Mouse (Mus musculus): Measurements from ENCODE around the gene Ros1.

Gene Ros1

DNA sequence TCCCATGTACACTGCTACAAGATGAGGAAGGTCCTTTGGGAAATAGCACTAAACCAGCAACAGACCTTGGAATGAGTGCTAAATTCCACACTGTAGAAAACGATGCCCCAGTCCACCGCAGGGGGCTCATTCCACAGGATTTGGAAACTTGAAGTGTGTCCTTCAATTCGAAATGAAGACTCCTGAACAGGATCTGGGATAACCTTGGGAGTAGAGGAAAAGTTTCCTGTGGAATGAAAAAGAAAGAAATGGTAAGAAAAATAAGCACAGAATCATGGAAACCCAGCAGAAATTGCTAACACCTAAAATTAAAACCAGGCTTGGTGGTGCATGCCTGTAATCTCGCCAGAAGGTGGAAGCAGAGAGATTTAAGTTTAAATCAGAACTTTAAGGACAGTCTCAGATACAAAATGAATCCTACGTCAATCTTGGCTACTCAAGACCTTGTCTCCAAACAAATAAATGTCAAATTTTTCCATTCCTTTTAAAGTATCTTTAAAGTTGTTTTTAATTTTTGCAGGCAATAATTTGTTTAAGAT lies 66.1 kb downstream of the Ros1 start:
- no peaks in the 10 kb centered on the region for H3K36me3 ChIP-seq (ENCODE audit: insufficient read depth, low read length)
- H3K4me1 ChIP-seq (replicated peaks; ENCODE audit: low read depth, low read length): no peaks in the 10 kb centered on the region
- no peaks in the 10 kb centered on the region for H3K27me3 ChIP-seq (ENCODE audit: insufficient read depth, low read length)
- peak; percentile 23 for TF ChIP-seq CTCF (conservative IDR thresholded peaks at IDR 0.05; ENCODE audit: low read length)
- no peak for TF ChIP-seq POU5F1 (IDR thresholded peaks at IDR 0.05; ENCODE audit: borderline replicate concordance, low read length)
- no peak overlapping the region for H3K4me3 ChIP-seq (replicated peaks; ENCODE audit: low read length)
- no peaks in the 10 kb centered on the region for H3K9me3 ChIP-seq (ENCODE audit: low read length)

DNA sequence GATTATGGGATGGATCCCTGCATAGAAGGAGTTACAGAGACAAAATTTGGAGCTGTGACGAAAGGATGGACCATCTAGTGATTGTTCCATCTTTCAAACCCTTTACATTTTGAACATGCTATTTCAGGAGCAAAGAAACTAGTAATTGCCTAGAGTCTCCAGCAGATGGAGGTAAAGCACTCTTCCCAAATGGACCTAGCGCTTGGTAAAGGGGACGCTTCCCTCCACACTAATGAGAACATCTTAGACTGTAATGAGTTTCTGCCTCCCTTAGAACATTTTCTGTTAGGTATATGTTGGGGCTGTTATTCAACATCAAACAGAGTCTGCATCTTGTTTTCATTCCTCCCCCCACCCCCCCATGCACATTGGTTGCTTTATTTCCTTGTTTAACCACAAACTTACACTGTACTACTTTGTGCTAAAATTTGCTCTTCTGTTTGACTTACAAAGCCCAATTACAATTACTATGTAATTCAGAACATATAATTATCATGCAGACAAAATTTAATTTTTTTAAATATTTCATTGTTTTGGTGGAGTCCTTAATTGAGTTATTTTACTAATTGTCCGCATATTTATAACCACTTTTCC lies 88.8 kb downstream of the Ros1 start:
- H3K4me1 ChIP-seq (replicated peaks; ENCODE audit: low read depth, low read length): no peaks in the 10 kb centered on the region
- TF ChIP-seq POU5F1 (IDR thresholded peaks at IDR 0.05; ENCODE audit: borderline replicate concordance, low read length) (no peak), CTCF (conservative IDR thresholded peaks at IDR 0.05; ENCODE audit: low read length) (peak; percentile 59), NANOG (IDR thresholded peaks at IDR 0.05; ENCODE audit: borderline replicate concordance, low read length) (no peak)
- H3K4me3 ChIP-seq (replicated peaks; ENCODE audit: low read length): no peak overlapping the region

DNA sequence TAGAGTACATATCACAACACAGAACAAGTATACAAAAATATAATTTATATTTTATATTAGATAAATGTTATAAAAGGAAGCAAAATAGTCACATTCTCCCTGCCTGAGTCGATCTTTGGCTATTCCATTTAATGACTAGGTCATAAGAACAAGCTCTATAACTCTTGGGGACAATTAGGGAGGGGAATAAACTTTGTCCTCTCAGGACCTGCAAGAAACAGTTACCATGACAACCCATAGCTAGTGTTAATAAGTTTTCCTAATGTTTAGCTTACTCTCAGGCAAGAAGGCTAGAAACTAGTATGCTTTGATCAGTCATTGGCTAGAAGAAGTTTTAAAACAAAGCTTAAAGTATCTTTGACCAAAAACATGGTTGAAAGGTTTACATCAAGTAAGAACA lies 93.8 kb downstream of the Ros1 start:
- Histone ChIP-seq H3K27me3 (ENCODE audit: insufficient read depth, low read length) (no peaks in the 10 kb centered on the region), H3K4me3 (replicated peaks; ENCODE audit: low read length) (no peak overlapping the region), H3K36me3 (ENCODE audit: insufficient read depth, low read length) (no peaks in the 10 kb centered on the region), H3K4me1 (replicated peaks; ENCODE audit: low read depth, low read length) (no peaks in the 10 kb centered on the region), H3K9me3 (ENCODE audit: low read length) (no peaks in the 10 kb centered on the region)
- no peak for TF ChIP-seq POU5F1 (IDR thresholded peaks at IDR 0.05; ENCODE audit: borderline replicate concordance, low read length)
- TF ChIP-seq CTCF (conservative IDR thresholded peaks at IDR 0.05; ENCODE audit: low read length): no peak
- no peak for TF ChIP-seq NANOG (IDR thresholded peaks at IDR 0.05; ENCODE audit: borderline replicate concordance, low read length)

More for the DNA sequence above, 88.8 kb downstream of the Ros1 start:
- Histone ChIP-seq H3K27me3 (ENCODE audit: insufficient read depth, low read length) (no peaks in the 10 kb centered on the region), H3K36me3 (ENCODE audit: insufficient read depth, low read length) (no peaks in the 10 kb centered on the region), H3K9me3 (ENCODE audit: low read length) (no peaks in the 10 kb centered on the region)

DNA sequence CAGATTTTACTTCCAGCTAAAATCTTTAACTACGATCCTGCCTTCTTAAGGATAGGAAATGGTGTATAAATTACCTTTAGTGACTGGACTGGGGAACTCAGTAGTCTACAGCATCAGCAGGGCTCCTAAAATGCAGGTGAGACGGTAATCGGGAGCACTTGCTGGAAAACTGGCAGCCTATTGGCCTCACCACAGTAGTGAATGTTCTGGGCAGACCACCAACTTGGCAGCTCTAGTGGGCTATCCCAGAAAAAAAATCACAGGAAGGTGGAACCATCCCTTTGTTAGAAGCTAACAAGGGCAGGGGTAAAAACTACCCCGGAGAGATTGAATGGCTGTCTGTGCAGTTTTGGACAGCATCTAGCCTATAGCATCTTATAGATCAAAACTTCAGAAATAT lies 102.9 kb downstream of the Ros1 start:
- Histone ChIP-seq H3K4me3 (replicated peaks; ENCODE audit: low read length) (no peak overlapping the region), H3K9me3 (ENCODE audit: low read length) (no peaks in the 10 kb centered on the region), H3K27me3 (ENCODE audit: insufficient read depth, low read length) (no peaks in the 10 kb centered on the region), H3K36me3 (ENCODE audit: insufficient read depth, low read length) (no peaks in the 10 kb centered on the region), H3K4me1 (replicated peaks; ENCODE audit: low read depth, low read length) (no peaks in the 10 kb centered on the region)
- TF ChIP-seq POU5F1 (IDR thresholded peaks at IDR 0.05; ENCODE audit: borderline replicate concordance, low read length) (no peak), NANOG (IDR thresholded peaks at IDR 0.05; ENCODE audit: borderline replicate concordance, low read length) (no peak), CTCF (conservative IDR thresholded peaks at IDR 0.05; ENCODE audit: low read length) (no peak)

DNA sequence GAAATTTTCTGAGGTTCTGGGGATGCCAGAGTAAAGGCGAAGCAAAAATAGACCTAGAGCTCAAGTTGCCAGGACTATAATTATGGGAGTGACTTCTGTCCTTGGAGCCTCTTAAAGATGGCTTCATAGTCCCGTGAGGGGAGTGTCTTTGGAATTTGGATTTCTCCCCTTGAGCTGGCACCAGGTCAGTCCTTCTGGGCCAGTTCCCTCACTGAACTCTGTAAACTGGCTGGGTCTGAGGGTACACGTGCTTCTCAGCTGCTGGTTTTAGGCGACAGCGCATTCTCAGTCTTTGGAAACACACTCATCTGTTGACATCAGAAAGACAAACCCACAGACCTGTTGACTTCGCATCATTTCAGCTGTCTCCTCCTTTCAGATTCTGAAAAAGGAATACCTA lies 108.4 kb downstream of the Ros1 start:
- Histone ChIP-seq H3K4me1 (replicated peaks; ENCODE audit: low read depth, low read length) (no peaks in the 10 kb centered on the region), H3K27me3 (ENCODE audit: insufficient read depth, low read length) (no peaks in the 10 kb centered on the region), H3K4me3 (replicated peaks; ENCODE audit: low read length) (no peak overlapping the region), H3K36me3 (ENCODE audit: insufficient read depth, low read length) (no peaks in the 10 kb centered on the region), H3K9me3 (ENCODE audit: low read length) (no peaks in the 10 kb centered on the region)
- TF ChIP-seq NANOG (IDR thresholded peaks at IDR 0.05; ENCODE audit: borderline replicate concordance, low read length) (no peak), CTCF (conservative IDR thresholded peaks at IDR 0.05; ENCODE audit: low read length) (no peak), POU5F1 (IDR thresholded peaks at IDR 0.05; ENCODE audit: borderline replicate concordance, low read length) (no peak)

DNA sequence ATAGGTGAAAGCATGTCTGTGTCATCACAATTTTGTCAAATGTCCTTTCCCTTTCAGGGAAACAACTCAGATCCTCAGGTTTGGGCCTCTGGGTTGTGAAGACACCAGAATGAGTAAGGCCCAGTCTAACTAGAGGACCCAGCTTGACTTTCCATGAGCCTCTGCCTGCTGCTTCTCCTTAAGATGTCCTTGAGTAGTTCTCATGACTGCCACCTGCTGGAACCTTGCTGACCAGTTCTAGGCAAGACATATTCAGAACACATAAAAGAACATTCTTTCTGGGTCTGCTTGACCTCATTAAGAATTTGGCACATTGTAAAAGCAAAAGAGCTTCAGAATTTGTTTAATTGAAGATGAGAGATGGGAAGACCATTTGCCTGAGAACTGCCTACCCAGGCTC lies 122.6 kb downstream of the Ros1 start:
- Histone ChIP-seq H3K36me3 (ENCODE audit: insufficient read depth, low read length) (no peaks in the 10 kb centered on the region), H3K9me3 (ENCODE audit: low read length) (no peaks in the 10 kb centered on the region), H3K4me3 (replicated peaks; ENCODE audit: low read length) (no peak overlapping the region), H3K27me3 (ENCODE audit: insufficient read depth, low read length) (no peaks in the 10 kb centered on the region), H3K4me1 (replicated peaks; ENCODE audit: low read depth, low read length) (no peaks in the 10 kb centered on the region)
- TF ChIP-seq CTCF (conservative IDR thresholded peaks at IDR 0.05; ENCODE audit: low read length): peak; percentile 32
- no peak for TF ChIP-seq POU5F1 (IDR thresholded peaks at IDR 0.05; ENCODE audit: borderline replicate concordance, low read length)

DNA sequence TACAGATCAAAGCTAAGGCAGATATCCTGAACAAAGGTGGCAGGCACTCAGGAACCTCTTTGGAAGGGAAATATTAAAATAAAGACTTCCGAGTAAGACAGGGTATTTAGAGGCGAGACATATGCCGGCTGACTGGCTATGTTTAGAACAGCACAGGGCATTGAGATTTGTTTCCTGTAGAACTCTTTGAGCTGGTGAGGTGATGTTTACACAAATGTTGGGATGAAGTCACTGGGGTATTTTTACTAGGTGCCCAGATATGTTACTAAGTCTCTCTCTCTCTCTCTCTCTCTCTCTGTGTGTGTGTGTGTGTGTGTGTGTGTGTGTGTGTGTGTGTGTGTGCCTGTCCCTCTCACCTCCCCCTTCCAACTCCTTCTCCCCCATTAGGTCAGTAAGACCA lies 146.8 kb downstream of the Ros1 start:
- Histone ChIP-seq H3K9me3 (ENCODE audit: low read length) (no peaks in the 10 kb centered on the region), H3K4me3 (replicated peaks; ENCODE audit: low read length) (no peak overlapping the region), H3K36me3 (ENCODE audit: insufficient read depth, low read length) (no peaks in the 10 kb centered on the region), H3K27me3 (ENCODE audit: insufficient read depth, low read length) (no peaks in the 10 kb centered on the region), H3K4me1 (replicated peaks; ENCODE audit: low read depth, low read length) (no peaks in the 10 kb centered on the region)
- TF ChIP-seq POU5F1 (IDR thresholded peaks at IDR 0.05; ENCODE audit: borderline replicate concordance, low read length) (no peak), NANOG (IDR thresholded peaks at IDR 0.05; ENCODE audit: borderline replicate concordance, low read length) (no peak), CTCF (conservative IDR thresholded peaks at IDR 0.05; ENCODE audit: low read length) (no peak)

DNA sequence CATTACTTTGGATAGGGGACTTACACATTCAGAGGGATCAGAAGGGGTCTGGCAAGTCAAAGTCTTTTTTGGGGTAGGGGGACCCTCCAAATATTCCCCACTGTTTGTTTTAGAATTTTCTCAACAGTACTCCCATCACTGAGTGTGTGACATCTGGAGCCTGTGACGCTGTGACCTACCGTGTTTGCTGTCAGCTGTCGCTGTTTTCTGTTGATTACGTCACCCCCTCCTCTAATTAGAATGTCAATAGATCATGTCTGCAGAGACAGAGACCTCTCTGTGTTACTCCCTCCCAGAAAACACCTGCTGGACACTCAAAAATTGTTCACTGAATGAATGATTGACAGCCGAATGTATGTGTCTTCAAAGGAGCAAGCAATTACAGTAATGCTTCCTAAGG lies 152.0 kb downstream of the Ros1 start:
- H3K36me3 ChIP-seq (ENCODE audit: insufficient read depth, low read length): no peaks in the 10 kb centered on the region
- H3K4me1 ChIP-seq (replicated peaks; ENCODE audit: low read depth, low read length): no peaks in the 10 kb centered on the region
- no peaks in the 10 kb centered on the region for H3K27me3 ChIP-seq (ENCODE audit: insufficient read depth, low read length)
- no peaks in the 10 kb centered on the region for H3K9me3 ChIP-seq (ENCODE audit: low read length)
- TF ChIP-seq POU5F1 (IDR thresholded peaks at IDR 0.05; ENCODE audit: borderline replicate concordance, low read length) (no peak), NANOG (IDR thresholded peaks at IDR 0.05; ENCODE audit: borderline replicate concordance, low read length) (no peak), CTCF (conservative IDR thresholded peaks at IDR 0.05; ENCODE audit: low read length) (no peak)
- no peak overlapping the region for H3K4me3 ChIP-seq (replicated peaks; ENCODE audit: low read length)

DNA sequence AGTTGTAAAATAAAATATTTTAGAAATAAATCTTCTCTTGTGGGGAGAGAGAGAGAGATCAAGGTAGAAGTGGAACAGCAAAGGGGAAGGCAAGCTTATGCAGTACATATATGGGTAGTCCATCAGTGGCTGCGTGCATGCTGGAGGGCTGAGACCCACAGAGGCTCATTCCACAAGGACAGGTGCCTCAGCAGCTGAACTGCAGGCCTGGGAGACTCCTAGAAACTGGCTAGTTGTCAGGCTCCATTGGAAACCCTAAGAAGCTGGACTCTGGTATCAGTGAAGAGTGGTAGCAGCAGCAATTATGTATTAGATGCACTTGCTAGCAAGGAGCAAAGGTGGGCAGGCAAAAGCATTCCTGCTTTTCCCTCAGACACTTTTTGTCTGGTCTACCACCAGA lies 155.7 kb downstream of the Ros1 start:
- no peak overlapping the region for H3K4me3 ChIP-seq (replicated peaks; ENCODE audit: low read length)
- H3K4me1 ChIP-seq (replicated peaks; ENCODE audit: low read depth, low read length): no peaks in the 10 kb centered on the region
- no peaks in the 10 kb centered on the region for H3K36me3 ChIP-seq (ENCODE audit: insufficient read depth, low read length)
- no peaks in the 10 kb centered on the region for H3K9me3 ChIP-seq (ENCODE audit: low read length)
- no peaks in the 10 kb centered on the region for H3K27me3 ChIP-seq (ENCODE audit: insufficient read depth, low read length)
- no peak for TF ChIP-seq NANOG (IDR thresholded peaks at IDR 0.05; ENCODE audit: borderline replicate concordance, low read length)
- TF ChIP-seq CTCF (conservative IDR thresholded peaks at IDR 0.05; ENCODE audit: low read length): no peak
- TF ChIP-seq POU5F1 (IDR thresholded peaks at IDR 0.05; ENCODE audit: borderline replicate concordance, low read length): no peak

Data from E14TG2a.4 (cell line).